Mouse (Mus musculus) liver, embryonic 14.5 days (tissue): ENCODE data around the gene Hoxa6.

Experiments used
- CTCF ChIP-seq: IDR thresholded peaks from 2 replicates; pipeline ENCODE4 v1.5.1; 2016; ENCODE audit warnings: antibody characterized with exemption, low read depth, control low read depth
- EP300 ChIP-seq: IDR thresholded peaks from 2 replicates; pipeline ENCODE4 v1.6.1; 2016; ENCODE audit warnings: antibody characterized with exemption, low read depth

DNA sequence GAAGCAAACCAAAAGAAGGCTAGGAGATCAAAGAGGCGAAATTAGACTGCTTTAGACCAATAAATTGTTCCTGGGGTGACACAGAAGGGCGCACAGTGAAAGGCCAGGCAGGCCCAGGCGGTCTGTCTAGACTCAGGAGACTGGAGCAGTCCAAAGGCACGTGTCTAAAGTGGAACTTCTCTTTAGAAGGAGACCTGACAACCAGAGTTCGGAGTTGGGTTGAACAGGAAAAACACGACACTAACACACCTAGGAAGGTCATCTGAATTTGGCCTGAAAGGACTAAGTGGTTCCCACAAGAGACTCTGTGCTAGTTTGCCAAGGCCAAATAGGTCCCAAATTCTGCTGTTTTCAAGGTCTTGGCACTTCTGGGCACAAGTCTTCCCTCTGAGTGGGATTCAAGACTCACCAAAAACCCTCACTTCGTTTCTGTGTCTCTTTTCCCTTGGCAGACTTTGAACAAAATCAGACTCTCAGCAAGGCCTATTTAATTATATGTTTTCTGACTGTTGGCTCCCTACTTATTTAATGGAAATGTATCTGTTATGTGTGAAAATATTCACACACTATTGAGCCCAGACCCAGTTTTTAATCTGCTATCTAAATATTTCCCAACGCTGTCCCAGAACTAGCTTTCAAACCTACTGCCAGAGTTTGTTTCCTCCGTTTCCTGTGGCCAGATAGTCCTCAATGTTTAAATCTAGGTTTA is 10.9 kb upstream of the Hoxa6 start:
- TF ChIP-seq CTCF: no peak
- TF ChIP-seq EP300: no peak
